Mouse (Mus musculus): ENCODE data around the gene Gm20683.

Gm20683 gene

DNA sequence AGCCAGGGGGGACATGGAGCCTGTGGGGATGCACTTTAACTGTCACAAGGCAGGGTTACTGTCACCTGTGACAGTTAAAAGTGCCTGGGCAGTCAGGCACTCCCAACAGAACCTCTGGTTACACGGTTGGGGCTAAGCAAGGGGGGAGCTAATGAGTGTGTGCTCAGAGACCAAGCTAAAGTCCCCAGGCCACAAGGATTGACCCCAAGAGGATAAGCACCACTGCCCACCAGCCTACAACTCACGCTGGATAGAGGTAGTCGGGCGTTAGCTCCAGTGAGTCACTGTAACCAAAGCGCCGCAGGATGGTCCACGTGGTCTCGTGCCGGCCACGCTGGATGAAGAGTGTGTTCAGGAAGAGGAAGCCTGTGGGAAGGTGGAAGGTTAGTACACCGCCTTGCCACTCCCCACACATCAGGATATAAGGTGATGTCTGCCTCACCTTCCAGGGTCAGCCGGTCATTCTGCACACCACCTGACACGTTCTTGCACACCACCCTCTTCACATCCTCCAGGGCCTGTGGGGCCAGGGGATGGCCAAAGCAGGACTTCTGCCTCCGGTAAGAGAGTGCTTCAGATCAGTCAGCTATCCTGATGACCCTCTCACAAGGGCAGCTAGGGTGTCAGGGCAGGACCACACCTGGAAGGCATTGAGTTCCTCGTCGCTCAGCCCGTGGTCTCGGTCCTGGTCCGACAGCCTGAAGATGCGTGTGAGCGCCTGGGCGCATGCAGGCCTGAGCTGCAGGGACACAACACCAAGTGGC, at the start of gene Gm20683:
Gm20683 (minus strand) TSS at position 647 of the 764 bp plus-strand sequence.
- ATAC-seq (ENCODE audit: low TSS enrichment): no peak

DNA sequence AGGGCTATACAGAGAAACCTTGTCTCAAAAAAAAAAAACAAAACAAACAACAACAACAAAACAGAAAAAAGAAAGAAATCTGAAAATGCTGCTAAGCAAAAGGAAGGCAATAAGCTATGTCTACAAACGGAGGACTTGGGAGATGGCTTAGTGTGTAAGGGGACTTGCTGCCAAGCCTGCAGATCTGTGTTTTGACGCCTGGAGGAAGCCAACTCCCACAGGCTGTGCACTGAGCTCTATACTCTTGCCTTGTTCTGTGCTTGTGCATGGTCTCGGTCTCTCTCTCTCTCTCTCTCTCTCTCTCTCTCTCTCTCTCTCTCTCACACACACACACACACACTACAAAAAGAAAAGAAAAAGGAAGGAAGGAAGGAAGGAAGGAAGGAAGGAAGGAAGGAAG, 47.3 kb upstream of the Gm20683 start:
- peak; percentile 90; the same call in 1 of the 2 replicates for ATAC-seq (ENCODE audit: low TSS enrichment)

DNA sequence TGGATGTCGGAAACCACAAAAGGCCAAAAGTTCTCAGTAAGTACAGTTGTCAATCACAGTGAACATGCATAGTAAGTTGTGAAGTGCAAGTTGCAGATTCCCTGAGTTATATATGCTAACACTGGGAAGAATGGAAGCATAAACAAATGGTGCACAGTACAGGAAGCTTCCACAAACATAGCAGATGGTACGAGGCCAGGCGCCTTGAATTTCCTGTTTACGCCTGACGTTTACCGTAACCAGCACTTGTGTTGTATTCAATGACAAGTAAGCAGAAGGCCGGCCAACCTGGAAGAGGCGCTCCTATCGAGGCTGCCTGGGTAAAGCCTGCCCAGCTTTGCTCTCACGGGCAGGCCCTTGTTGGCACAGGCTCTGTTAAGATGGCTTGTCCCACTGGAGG, 45.9 kb upstream of the Gm20683 start:
- no peak for ATAC-seq (ENCODE audit: low TSS enrichment)

DNA sequence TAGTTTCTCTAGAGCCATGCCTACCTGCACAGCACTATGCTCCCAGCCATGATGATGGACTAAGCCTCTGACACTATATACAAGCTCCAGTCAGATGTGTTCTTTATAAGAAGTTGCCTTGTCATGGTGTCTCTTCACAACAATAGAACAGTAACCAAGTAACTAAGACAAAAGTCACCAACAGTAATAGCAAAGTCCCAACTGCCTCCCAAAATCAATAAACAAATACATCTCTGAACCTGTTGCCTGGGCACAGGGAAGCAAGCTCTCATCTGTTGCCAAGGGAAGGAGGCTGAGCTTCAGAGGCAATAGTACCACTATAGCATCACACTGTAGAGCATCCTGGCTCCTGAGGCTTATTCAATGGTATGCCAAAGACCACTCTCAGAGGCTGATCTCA, 45.2 kb upstream of the Gm20683 start:
- no peak for ATAC-seq (ENCODE audit: low TSS enrichment)

DNA sequence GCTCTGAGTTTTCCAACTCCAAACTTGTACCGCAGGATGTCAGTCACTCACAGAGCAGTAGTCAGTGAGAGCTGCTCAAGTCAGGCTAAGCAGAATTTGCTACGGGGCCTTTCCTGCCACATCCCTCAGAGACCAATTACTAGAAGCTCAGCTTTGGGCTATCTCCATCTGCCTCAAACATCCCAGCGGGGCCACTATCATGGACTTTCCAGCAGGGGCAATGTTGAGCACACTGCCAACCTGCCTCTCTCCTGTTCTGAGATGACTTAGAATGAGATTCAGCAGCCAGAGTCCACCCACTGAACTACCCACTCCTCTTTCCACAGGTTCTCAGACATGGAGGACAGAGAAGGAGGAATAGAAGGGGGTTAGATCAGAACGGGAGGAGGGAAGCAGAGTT, 44.1 kb upstream of the Gm20683 start:
- peak; percentile 43; the same call in 1 of the 2 replicates for ATAC-seq (ENCODE audit: low TSS enrichment)

DNA sequence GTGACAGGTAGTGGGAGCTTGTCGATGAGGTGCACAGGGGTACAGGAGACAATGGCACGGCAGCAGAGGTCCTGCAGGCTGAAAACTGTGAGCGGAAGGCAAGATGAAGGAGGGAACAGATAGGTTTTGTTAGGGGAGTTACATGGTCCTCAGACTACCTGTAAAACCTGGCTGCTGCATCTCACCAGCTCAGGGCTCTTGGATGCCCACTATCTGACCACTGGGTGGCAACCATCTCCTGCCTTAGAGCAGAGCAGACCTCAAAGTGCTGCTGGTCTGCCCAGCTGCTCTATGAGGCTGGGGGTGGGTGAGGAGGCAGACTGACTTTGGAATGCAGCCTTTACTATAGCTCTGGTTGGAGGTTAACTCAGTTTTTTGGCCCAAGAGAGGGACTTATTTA, 42.3 kb upstream of the Gm20683 start:
- ATAC-seq (ENCODE audit: low TSS enrichment): no peak

DNA sequence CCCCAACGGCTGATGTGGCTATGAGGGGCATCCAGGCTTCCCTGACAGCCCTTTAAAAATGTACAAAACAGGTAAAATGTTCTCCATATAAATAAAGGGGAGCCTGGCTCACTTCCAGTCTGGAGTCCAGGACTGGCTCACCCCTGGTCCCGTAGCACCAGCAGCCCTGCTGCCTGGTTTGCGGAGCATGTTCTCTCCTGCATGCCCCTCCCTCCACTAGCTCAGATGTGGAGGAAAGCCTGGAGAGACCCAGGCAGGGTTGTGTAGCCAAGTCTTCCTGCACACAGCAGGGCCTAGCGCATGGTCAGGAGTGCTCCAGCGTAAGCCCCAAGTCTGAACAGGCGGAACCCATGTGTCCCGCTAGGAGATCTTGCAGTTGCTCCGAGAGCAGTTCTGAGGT, 41.7 kb upstream of the Gm20683 start:
- ATAC-seq (ENCODE audit: low TSS enrichment): no peak

DNA sequence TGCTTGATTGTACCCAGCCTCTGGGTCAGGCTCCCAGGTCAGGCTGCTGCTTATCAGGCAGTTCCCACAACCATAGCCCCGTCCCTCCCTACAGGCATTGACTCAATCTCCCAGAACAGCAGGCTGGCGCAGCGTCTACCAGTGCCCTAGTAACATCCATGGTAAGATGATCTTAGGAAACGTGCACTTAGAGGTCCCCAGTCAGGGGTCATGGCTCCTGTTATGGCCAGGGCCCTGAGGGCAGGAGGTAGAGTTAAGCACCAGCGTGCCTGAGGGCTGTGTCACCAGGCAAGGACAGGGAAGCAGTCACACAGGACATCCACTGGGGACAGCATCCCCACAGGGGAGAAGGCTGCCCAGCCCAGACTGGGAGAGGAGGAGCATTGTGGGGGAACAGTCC, 40.7 kb upstream of the Gm20683 start:
- no peak for ATAC-seq (ENCODE audit: low TSS enrichment)

DNA sequence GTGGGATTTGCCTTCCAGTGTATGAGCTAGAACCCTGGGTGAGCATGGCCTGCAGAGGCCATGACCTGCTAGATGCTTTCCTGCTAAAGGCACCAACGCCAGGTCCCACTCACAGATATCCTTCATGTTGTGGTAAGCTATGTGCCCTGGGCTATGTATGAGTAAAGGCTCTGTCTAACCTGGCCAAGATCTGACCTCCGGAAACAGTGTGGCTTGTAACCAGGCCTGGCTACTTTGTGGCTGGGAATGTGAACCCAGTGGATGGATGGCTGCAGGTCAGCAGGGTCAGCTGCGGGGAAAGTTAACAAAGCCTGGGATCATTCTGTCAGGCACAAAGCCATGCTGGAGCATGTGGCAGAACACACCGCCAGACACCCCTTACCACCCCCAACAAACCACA, 40.1 kb upstream of the Gm20683 start:
- ATAC-seq (ENCODE audit: low TSS enrichment): no peak

DNA sequence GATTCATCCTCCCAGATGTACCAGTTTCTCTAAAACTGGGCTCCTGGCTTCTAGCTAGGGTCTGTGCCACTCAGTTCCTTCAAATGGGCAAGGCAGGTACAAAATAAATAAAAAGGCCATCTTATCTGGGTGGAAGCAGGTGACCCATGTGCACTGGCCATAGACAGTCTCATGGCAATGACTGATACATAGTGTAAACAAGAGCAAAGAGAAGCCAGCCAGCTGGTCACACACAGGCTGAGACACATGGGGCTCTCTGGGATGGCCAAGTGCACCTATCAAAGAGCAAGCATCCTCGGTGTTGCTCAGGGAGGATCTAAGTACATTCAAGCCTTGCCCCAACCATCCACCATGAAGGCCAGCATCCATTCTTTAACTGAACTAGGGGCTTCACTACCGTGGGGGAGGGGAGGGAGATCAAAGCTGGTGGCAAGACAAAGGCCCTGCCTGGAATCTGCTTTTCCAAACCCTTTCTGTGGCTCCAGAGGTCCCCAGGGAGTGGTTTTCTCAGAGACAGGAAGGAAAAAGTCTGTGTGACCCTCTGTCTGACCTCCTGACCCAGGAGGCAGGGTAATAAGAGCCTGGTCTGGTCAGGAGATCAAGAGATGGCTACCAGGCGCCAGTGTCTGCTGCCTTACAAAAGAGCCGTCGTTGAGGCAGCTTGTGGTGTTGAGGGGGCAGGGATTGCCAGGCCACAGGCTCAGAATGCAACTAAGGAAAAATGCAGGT, 39.5 kb upstream of the Gm20683 start:
- no peak for ATAC-seq (ENCODE audit: low TSS enrichment)

DNA sequence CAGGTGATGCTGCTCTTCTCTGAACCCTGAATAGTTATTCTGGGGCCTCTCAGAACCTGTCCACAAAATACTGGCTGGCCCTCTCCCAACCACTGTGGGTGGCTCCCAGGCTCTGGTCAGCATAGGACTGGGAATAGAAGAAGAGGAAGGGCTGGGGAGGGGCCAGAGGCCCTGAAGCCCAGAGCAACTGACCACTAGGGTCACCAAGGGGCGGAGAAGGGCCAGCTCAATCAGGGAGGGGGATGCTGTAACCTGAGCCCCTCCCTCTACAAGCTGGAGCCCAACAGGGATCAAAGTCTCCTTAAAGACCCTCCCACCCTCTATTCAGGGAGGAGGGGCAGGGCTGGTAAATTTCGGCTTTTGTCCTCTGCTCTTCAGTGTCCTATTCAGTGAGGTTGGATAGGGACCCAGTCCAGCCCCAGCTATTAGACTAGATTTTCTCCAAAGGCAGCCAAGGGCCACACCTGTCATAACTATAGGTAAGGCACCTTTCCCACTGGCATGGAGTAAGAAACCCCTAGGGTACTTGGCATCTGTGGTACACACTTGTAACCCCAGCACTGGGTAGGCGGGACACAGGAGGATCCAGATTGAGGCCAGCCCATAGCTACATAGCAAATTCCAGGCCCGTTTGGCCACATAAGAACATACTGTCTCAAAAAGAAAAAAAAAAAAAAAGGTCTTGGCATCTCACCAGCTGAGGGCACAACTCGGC, 38.8 kb upstream of the Gm20683 start, which contains the start of gene Wfikkn1:
Wfikkn1 (minus strand) TSS at position 663 of the 715 bp plus-strand sequence.
- no peak for ATAC-seq (ENCODE audit: low TSS enrichment)

DNA sequence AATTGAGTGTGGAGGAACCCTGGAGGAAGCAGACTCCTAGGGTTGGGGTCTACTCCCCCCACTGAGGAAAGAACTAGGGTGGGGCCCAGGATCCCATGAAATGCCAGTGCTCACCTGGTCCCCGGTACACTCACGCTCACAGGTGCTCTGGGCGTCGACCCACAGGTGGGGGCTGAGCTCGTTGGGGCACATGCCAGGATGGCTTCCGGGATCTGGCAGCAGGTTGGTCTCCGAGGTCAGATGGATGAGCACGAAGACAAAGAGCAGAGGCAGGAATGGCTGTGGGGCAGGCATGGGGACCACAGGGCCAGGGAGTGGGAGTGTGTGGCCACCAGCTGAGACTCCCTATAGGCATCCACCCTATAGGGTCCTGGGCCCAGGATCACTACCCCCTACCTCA, 38.2 kb upstream of the Gm20683 start:
- no peak for ATAC-seq (ENCODE audit: low TSS enrichment)

DNA sequence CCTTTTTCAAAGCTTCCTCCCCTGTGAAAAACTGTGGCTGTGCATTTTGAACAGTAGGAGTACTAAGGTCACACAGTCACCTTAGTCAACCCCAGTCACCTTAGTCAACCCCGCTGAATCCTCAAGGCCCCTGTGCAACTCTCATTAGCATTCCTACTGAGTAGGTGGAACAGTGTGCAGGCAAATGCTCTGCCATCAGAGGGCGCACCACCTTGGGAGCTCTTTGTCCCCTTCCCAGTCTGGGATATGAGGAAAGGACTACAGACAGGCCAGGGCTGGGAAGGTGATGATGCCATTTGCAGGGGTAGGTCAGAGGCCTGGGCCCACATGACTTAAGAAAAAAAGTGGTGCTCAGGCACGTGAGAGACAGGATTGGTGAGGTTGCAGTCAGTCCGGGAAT, 37.7 kb upstream of the Gm20683 start:
- no peak for ATAC-seq (ENCODE audit: low TSS enrichment)

DNA sequence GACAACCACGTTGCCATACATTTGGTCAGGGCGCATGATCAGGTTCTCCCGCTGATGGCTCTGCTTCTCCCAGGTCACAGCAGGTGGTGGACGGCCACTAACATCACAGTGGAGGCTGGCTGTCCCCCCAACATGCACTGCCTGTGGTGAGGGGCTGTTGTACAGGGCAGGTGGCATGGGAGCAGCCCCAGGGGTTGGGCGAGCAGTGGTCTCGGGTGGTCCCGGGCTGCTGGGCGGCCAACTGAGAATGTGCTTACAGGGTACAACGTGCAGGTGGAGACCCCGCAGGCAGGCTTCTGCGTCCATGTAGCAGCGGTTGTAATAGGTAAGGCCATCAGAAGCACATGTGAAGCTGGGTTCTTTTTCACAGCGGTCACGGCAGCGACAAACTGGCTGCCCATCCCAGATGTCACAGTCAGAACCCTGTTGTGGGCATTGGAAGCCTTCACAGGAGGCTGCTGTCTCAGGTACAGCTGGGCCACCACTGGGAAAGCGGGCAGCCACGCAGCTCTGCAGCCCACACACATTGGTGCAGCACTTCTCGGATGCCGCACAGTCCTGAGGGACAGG, 37.1 kb upstream of the Gm20683 start:
- ATAC-seq (ENCODE audit: low TSS enrichment): no peak

DNA sequence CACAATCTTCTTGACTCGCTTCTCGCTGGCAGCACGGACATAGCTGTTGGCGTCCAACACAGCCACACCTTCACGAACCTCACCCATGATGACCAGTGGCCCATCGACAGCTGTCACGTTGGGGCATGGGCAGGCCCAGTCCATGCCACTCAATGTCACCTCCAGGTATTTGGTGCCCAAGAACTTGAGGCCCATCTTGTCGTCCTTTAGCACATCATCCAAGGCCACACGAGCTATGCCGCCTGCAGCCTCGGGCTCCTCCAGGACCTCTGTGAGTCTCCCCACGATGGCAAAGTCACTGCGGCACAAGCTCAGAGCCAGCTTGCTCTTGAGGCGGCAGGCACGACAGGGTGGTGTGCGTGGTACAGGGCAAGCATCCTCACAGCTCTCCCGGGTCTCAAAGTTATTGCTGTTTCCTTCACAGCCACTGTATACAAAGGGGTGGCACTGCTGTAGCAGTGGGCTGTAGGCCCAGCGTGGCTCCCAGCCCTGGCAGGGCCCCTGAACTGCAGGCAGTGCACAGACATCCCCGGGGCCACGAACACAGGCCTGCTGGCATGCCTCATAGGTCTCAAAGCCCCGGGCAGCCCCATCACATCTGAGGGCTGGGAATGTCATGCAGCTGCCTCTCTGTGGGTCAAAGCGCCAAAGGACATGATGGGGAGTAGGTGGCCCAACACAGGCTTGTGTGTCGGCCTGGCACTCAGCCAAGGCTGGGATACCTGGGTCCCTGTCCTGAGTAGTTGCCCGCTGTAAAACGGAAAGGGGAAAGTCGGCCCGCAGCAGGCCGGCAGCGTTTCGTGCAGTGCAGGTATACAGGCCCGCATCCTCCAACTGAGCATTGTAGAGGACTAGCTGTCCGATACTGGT, 36.4 kb upstream of the Gm20683 start:
- ATAC-seq (ENCODE audit: low TSS enrichment): no peak

DNA sequence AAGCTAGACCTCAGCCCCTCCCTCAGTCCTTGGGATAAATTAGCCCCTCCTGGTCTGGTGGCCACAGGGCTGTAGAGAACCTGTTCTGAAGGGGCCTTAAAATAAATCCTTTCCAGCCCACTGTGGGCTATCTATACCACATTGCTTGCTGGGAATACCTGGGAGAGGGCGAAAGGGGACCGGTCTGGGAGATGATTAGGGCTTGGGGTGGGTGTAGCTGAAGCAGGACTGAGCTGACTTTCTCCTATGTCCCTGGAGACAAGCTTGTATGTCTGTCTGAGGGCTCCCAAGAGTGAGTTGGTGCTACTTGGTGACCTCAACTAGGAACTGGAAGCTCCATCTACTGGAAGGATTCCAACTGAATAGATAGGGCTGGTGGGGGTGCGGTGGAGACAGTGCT, 35.5 kb upstream of the Gm20683 start:
- no peak for ATAC-seq (ENCODE audit: low TSS enrichment)

DNA sequence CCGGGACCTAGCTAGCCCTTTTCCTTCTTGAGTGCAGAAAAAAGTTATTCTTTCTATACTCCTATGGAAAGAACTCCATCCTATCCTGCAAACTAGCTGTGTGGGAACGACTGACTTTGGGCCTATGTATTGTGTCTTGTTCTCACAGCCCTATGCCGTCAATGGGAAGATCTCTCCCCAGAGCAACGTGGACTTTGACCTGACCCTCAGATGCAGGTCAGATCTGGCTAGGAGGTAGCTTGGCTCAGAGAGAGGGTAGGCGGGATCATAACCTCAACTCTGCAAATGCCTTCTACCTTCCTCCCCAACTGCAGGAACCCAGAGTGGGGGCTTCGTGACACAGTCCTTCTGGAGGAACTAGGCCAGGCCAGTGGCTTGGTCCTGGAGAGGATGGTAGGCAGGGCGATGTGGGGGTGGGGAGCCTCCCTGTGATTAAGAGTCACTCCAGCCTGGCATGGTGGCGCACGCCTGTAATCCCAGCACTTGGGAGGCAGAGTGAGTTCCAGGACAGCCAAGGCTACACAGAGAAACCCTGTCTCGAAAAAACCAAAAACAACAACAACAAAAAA, 34.9 kb upstream of the Gm20683 start:
- ATAC-seq (ENCODE audit: low TSS enrichment): no peak

DNA sequence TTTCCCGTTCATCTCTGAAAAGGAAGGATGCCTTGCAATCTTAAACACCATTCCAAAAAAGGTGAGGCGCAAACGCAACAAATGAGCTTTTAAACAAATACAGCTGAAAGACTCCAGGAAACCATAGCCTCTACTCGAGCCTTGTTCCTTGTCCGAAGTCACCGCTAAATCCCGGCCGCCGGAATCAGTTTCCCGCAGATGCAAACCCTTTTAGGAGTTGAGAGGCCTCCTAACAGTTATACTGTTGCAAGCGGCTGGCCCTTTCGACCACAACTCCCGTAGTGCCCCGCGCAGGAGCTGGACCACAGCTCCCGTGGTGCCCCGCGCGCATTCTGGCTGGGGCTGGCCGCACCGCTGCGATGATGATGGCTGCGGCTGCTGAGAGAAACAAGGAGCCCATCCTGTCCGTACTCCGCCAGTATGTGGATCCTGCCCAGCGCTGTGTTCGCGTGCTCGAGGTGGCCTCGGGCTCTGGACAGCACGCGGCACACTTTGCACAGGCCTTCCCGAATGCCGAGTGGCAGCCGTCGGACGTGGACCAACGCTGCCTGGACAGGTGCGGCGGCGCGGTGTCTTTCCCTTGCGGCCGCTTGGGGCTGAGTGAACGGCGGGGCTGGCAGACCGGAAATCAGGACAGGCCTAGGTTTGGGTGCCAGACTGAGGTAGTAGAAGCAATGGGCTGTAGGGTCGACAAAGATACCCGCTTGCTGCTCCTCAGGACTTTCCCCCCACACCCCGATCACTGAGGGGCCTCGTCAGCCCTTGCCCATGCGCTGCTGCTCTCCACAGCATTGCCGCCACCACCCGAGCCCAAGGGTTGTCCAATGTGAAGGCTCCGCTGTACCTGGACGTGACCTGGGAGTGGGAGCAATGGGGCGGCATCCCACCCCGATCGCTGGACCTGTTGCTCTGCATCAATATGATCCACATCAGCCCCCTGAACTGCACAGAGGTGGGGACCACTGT, 33.9 kb upstream of the Gm20683 start:
- ATAC-seq (ENCODE audit: low TSS enrichment): peak; percentile 84

DNA sequence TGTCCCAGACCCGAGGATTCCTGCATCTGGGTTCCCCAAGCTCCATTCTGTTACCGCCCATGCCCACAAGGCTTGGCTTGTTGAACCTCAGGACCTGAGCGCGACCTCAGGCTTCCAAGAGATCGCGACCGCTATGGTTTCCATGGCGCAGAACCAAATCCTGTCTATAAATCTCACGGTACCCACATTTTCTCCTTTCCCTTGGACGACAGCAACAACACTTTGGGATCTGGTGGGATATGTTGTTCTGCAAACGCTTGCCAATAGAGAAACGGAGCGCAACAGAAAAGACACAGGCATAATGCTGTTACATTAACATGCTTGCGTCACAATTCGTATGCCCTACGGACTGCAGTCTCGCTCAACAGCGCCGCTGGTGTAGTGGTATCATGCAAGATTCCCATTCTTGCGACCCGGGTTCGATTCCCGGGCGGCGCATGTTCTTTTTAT, 33.2 kb upstream of the Gm20683 start, which contains the start of gene Mettl26:
Mettl26 (plus strand) TSS at position 354 of the 450 bp plus-strand sequence.
- ATAC-seq (ENCODE audit: low TSS enrichment): peak; percentile 67

All from frontal cortex, adult (tissue).